Mouse (Mus musculus) skeletal muscle tissue, adult 2 months (tissue): Measurements from ENCODE around the gene Edem3.
"Not testable (repeated sequence)": the region's sequence is repeated elsewhere in the genome, so short reads cannot be mapped to it uniquely, and the experiment has no call there.

Source experiments
- DNase-seq: peaks from one replicate; pipeline ENCODE4 v3.0.0-alpha.2; 2012; ENCODE audit warnings: low read depth, low spot score

Gene Edem3

DNA sequence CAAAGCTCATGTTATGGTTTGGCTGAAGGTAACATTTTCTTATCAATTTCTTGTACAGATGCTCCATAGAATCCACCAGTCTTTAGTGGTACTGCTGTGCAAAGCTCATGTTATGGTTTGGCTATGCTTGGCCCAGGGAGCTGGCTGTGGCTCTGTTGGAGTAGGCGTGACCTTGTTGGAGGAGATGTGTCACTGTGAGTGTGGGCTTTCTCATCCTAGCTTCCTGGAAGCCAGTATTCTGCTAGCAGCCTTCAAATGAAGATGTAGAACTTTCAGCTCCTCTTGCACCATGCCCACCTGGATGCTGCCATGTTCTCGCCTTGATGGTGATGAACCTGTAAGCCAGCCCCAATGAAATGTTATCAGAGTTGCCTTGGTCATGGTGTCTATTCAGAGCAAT, 5.3 kb upstream of the Edem3 start:
- not testable (repeated sequence) for DNase-seq

- no peak for DNase-seq
Measured at GRCm38 (mm10) chr1:151752946-151753345, 2.2 kb upstream of the Edem3 start.

GRCm38 (mm10) chr1:151753374-151753929, 1.7 kb upstream of the Edem3 start:
- DNase-seq, result no peak

- peak; percentile 13 for DNase-seq
Measured at GRCm38 (mm10) chr1:151754028-151754489, 1.1 kb upstream of the Edem3 start.

- peak; percentile 21 for DNase-seq
Measured at GRCm38 (mm10) chr1:151755660-151756424, 671 bp downstream of the Edem3 start.

DNA sequence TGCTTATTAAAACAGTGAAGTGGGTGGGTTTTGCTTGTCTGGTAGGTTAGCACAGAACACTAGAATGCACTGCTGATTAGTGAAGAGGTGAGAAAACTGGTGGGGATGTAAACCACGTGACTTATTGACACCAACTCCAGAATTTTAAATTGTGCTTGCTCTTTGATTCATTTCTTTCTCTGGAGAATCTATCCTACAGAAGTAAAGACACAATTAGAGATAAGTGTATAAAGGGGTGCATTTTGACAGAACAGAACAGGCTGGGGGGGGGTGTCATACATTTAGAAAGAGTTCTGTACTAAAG, 1.2 kb downstream of the Edem3 start:
- DNase-seq, result no peak

DNA sequence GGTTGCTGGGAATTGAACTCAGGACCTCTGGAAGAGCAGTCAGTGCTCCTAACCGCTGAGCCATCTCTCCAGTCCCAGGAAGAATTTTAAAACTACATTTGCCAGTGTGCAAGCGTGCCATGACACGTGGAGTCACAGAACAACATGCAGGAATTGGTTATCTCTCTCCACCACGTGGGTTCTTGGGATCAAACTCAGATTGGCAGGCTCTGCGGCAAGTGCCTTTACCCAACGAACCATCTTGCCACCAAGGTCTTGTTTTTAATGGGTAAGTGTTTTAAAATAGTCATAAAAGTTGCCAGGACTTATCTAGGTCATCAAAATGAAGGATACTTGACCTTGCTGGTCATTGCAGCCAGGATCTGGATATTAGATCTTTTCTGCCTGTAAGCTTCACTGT, 3.1 kb downstream of the Edem3 start:
- DNase-seq, result no peak

DNA sequence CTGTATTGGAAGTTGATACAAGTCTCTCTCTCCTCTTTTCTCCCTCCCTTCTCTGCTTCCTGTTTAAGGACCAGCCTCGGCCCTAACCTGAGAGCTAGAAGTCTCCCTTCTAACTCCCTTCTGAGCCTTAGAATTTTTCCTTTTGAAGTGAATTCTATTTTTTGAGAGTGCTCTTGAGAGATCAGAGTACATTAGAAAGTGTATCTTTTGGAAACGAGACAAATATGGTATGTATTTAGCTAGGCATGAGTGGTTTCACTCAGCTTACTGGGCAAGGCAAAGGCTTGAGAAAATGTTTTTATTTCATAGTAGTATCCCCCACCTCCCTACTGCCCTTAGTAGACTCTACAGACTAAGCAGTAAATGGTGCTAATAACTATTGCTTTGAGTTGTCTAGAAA, 3.8 kb downstream of the Edem3 start:
- DNase-seq, result no peak

DNA sequence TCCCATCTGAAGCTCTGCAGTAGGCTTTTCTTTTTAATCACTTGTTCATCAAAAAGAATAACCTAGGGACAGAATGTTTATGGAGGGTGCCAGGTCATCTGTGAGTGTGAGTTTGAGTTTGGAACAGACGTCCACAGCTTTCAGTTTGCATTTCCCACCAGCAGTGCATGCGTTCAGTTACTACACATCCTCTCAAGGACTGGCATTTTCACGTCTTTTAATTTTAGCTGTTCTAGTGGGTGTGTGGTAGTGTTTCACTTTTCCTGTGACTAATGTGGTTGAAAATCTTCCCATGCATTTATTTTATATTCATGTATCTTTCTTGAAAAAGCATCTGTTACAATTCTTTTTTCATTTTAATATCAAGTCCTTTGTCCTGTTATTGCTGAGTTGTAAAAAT, 9.1 kb downstream of the Edem3 start:
- no peak for DNase-seq

DNA sequence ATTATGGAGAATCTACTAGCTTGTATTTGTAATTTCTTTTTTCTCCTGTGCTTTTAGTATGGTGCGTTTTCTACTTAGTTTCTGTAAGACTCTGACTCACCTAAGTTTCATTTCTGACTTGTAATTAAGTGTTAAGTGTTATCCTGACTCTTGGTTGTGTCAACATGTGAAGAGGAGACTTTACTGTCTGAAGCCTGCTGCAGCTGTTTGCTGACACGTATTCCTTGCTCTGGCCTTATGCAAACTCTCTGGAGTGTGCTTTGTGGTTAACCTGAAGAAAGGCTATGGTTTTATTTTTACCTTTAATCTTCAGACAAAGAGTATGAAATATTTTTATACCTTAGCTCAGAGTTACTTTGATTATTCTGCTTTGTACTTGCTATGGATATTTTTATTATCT, 11.0 kb downstream of the Edem3 start:
- DNase-seq, result no peak

DNA sequence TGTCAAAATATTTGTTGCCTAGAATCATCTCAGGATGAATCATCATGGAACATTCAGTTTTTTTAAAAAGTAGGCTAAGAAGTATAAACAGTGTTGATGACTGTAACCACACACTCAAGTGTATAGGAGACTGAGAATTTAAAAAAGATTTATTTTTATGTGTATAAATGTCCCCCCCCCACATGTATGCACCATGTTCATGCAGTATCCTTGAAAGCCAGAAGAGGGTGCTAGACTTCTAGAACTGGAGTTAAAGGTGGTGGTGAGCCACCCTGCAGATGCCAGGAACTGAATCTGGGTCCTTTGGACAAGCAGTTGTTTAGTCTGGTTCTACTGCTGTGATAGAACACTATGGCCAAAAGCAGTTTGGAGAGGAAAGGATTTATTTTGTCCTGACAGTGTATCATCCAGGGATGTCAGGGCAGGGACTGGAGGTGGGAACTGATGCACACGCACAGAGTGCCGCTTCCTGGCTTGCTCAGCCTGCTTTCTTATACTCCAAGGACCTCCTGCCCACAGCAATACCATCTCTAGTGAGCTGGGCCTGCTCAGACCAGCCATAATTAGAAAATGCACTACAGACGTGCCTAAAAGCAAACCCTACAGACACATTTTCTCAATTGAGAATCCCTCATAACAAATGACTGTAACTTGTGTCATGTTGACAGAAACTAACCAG, 11.9 kb downstream of the Edem3 start:
- no peak for DNase-seq

DNA sequence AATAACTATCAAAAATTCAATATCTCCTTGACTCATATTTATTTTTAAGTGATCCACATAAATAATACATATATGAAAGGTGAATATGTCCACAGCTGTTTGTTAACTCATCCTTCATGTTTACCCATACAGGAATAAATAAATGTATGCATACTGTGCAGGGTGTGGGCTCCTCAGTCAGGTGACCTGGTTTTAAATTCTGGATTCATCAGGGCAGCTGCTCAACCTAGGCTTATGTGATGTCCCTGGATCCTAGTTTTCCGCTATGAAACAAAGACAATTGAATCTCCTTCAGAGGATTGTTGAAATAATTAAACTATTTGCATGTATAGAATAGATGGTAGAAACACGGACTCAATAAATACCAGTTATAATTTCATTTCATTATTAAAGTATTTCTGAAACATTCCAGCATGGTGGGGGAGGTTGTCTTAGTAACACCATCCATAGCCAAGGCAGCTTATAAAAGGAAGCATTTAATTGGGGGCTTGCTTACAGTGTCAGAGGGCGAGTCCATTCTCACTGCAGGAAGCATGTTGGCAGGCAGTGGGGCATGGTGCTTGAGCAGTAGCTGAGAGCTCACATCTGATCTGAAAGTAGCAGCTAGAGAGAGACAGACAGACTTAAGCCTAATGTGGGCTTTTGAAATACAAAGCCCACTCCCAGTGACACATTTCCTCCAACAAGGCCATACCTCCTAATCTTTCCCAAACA, 14.2 kb downstream of the Edem3 start:
- no peak for DNase-seq

GRCm38 (mm10) chr1:151777616-151778015, 22.4 kb downstream of the Edem3 start:
- DNase-seq, result no peak

DNA sequence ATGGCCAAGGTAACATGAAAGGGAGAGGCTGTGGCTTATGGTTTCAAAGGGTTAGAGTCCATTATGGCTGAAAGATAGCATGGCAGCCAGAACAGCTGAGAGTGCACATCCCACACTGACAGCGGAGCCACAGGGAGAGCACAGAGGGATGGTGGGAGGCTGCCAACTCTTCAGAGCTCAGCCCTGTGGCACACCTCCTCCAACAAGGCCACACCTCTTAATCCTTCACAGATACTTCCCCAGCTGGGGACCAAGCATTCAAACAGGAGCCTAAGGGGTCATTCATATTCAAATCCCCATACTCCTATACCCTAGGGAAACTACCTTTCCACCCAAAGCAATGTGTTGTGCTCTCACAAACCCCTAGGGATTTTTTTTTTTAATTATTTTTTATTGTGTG, 23.4 kb downstream of the Edem3 start:
- no peak for DNase-seq

GRCm38 (mm10) chr1:151779306-151779705, 24.1 kb downstream of the Edem3 start:
- DNase-seq, result no peak

DNA sequence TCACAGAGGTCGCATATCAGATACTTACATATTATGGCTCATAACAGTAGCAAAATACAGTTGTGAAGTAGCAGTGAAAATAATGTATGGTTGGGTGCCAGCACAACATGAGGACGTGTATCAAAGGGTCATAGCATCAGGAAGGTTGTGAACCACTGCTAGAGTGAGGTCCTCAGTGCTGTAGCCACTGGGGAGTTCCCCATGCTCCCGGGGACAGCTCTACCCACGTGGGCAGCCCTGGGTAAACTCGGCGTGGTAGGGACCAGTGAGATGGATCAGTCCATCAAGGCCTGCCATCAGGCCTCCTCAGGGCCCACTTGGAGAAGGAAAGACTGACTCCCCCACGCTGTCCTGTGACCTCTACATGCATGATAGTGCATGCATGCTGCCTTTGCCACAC, 26.3 kb downstream of the Edem3 start:
- DNase-seq, result no peak

DNA sequence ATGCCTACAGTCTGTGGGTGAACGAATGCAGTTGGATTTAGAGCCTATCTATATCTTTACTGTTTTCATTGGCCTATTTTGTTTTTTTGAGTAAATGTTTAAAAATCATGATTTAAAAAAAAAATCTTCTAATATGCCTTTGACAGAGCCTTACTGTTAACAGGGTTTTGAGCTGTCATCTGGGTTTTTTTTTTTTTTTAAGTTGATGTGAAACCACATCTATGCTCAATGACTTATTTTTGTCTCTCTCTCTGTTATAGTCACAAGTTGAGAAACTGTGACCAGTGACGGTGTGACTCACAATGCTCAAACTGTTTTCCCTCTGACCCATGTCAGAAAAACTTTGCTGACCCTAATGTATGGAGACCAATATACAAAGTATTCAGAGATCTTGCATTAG, 28.2 kb downstream of the Edem3 start:
- no peak for DNase-seq

- DNase-seq, result no peak
Measured at GRCm38 (mm10) chr1:151786406-151786805, 31.2 kb downstream of the Edem3 start.

- DNase-seq, result no peak
Measured at GRCm38 (mm10) chr1:151789136-151789535, 34.0 kb downstream of the Edem3 start.

GRCm38 (mm10) chr1:151792076-151792475, 36.9 kb downstream of the Edem3 start:
- DNase-seq, result not testable (repeated sequence)

DNA sequence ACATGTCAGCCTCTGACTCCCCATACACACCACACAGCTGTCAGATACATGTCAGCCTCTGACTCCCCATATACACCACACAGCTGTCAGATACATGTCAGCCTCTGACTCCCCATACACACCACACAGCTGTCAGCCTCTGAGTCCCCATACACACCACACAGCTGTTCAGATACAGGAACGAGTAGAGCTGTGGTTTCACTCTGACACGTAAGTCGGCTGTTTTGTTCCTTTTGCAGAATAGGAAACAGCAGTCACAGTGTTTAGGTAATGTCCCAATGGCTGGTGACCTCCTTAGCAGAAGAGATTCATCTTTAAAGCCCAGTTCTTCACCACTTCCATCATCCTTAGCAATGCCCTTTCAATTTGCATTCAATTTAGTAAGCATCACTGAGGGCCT, 47.6 kb downstream of the Edem3 start:
- not testable (repeated sequence) for DNase-seq

DNA sequence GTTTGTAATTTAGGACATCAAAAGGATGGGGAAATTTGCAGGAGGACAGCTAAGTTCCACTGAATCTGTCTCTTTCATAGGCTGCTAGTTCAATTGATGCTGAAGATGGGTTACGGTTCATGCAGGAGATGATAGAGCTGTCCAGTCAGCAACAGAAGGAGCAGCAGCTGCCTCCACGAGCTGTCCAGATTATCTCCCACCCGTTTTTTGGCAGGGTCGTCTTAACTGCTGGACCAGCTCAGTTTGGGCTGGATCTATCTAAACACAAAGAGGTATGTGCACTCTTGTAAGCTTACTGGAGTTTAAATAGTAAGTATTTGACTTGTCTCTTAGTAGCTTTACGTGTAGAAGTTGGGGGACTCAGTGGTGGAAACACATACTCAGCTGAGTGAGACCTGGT, 52.1 kb downstream of the Edem3 start:
- no peak for DNase-seq
